Mouse (Mus musculus): ENCODE measurements around the gene Serpinb6d. TPM values are rescaled to one million over a fixed set of nuclear protein-coding genes. Genes with fewer than 3 reads are reported as not detected.

Serpinb6d gene
- not detected in 2 replicates for polyA plus RNA-seq (2012; ENCODE audit: insufficient read depth, insufficient read length, missing spikeins)

- Histone ChIP-seq H3K4me1 (ENCODE audit: control insufficient read depth, insufficient read depth, low read length) (no peaks in the 10 kb centered on the region), H3K4me3 (ENCODE audit: insufficient read depth, low read length) (no peak within 1 kb of the TSS), H3K27ac (ENCODE audit: insufficient read depth, low read depth, low read length) (no peak within 1 kb of the TSS)
- TF ChIP-seq POLR2A (IDR thresholded peaks at IDR 0.05; ENCODE audit: borderline replicate concordance, low read depth, low read length) = no peak
- no peak for TF ChIP-seq CTCF (IDR thresholded peaks at IDR 0.05; ENCODE audit: low read depth, low read length)
Measured at GRCm38 (mm10) chr13:33661105-33661504, at the start of gene Serpinb6d. TSS of gene Serpinb6d (plus strand) at chr13:33661405.

DNA sequence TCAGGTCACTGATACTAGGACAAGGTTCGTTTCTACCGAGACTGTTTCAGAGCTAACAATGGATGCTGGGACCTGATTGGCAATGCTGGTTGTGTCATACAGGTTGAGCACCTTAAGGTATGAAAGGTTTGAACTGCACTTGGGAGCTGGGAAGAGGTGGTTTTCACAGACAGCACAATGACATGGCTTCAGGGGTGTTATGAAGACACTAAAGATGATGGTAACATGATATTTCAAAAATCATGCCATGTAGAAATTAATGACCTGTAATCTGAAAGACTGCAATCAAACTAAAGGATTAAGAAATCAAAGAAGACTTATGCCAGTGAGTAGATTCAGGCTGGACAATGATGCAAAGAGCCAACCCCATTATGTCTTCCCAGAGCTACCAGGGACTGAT lies 38.3 kb upstream of the Serpinb6d start:
- no peaks in the 10 kb centered on the region for H3K4me1 ChIP-seq (ENCODE audit: control insufficient read depth, insufficient read depth, low read length)
- H3K27ac ChIP-seq (ENCODE audit: insufficient read depth, low read depth, low read length) = no peak overlapping the region
- TF ChIP-seq CTCF (IDR thresholded peaks at IDR 0.05; ENCODE audit: low read depth, low read length) (no peak), POLR2A (IDR thresholded peaks at IDR 0.05; ENCODE audit: borderline replicate concordance, low read depth, low read length) (no peak)
- no peak overlapping the region for H3K4me3 ChIP-seq (ENCODE audit: insufficient read depth, low read length)

- H3K4me3 ChIP-seq (ENCODE audit: insufficient read depth, low read length) = no peak overlapping the region
- TF ChIP-seq POLR2A (IDR thresholded peaks at IDR 0.05; ENCODE audit: borderline replicate concordance, low read depth, low read length) (no peak), CTCF (IDR thresholded peaks at IDR 0.05; ENCODE audit: low read depth, low read length) (no peak)
- H3K27ac ChIP-seq (ENCODE audit: insufficient read depth, low read depth, low read length) = no peak overlapping the region
- H3K4me1 ChIP-seq (ENCODE audit: control insufficient read depth, insufficient read depth, low read length) = no peaks in the 10 kb centered on the region
Measured at GRCm38 (mm10) chr13:33642540-33642939, 18.7 kb upstream of the Serpinb6d start.

DNA sequence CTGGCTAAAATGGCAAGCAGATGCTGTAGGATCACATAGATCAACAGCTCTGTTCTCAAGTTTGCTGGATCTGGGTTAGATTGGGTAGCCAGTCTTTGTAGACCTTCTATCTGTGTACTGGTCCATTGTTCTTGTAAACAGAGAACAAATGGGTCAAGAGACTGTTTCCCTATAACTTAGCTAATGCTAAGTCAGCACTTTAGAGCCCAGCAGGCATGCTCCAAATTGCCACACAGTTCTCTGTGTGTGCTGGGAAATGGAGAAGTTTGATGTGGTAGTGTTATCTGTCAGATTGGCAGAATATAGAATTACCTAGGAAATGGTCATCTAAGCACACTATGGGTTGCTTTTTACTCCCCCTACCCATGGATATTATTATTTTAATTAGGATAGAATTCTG lies 1.3 kb downstream of the Serpinb6d start:
- TF ChIP-seq POLR2A (IDR thresholded peaks at IDR 0.05; ENCODE audit: borderline replicate concordance, low read depth, low read length) (no peak), CTCF (IDR thresholded peaks at IDR 0.05; ENCODE audit: low read depth, low read length) (no peak)
- H3K4me3 ChIP-seq (ENCODE audit: insufficient read depth, low read length) = no peak overlapping the region
- H3K4me1 ChIP-seq (ENCODE audit: control insufficient read depth, insufficient read depth, low read length) = no peaks in the 10 kb centered on the region
- H3K27ac ChIP-seq (ENCODE audit: insufficient read depth, low read depth, low read length) = no peak overlapping the region

GRCm38 (mm10) chr13:33720296-33720695 lies 59.1 kb downstream of the Serpinb6d start:
- H3K4me3 ChIP-seq (ENCODE audit: insufficient read depth, low read length) = no peak overlapping the region
- no peak for TF ChIP-seq CTCF (IDR thresholded peaks at IDR 0.05; ENCODE audit: low read depth, low read length)
- TF ChIP-seq POLR2A (IDR thresholded peaks at IDR 0.05; ENCODE audit: borderline replicate concordance, low read depth, low read length) = no peak
- no peak overlapping the region for H3K27ac ChIP-seq (ENCODE audit: insufficient read depth, low read depth, low read length)
- no peaks in the 10 kb centered on the region for H3K4me1 ChIP-seq (ENCODE audit: control insufficient read depth, insufficient read depth, low read length)

Other genes with a start within 250 kb of the Serpinb6d start
- gene Serpinb9g, start 176.6 kb upstream of the Serpinb6d start, polyA plus RNA-seq (2012; ENCODE audit: insufficient read depth, insufficient read length, missing spikeins) = not detected in 2 replicates
- not detected in 2 replicates for gene Serpinb6e, start 182.0 kb downstream of the Serpinb6d start, polyA plus RNA-seq (2012; ENCODE audit: insufficient read depth, insufficient read length, missing spikeins)
- not detected in 2 replicates for gene Serpinb6c, start 244.3 kb downstream of the Serpinb6d start, polyA plus RNA-seq (2012; ENCODE audit: insufficient read depth, insufficient read length, missing spikeins)